9 mouse cellular contexts compared by ENCODE assay signal in genomic region chr8:80913016-80913748, GRCm38 (mm10). TPM values are rescaled to one million over a fixed set of nuclear protein-coding genes. Genes with fewer than 3 reads are reported as not detected.
DNase-seq lines count a peak whose midpoint lies in the region; ATAC-seq lines count a peak whose summit lies in the region.
"Had no signal": no experiment of that assay in that cellular context is flagged by ENCODE, and none has a peak within 500 bp of the region (broad histone marks: within the 10 kb centered on the region; RNA-seq: fewer than 3 reads in every experiment).

No protein-coding gene starts in this region.

- H3K9me3 ChIP-seq in kidney, embryonic 15.5 days (replicated peaks), result no peaks in the 10 kb centered on the region
- H3K9me3 ChIP-seq in midbrain, embryonic 16.5 days (replicated peaks; ENCODE audit: control insufficient read depth, low read length, poor library complexity, severe bottlenecking), result no peaks in the 10 kb centered on the region

- H3K27ac ChIP-seq in kidney, embryonic 15.5 days, result peak overlapping the region; percentile 83
- H3K27ac ChIP-seq in midbrain, embryonic 16.5 days (ENCODE audit: low read length), result peak overlapping the region; percentile 15; the same call in 1 of the 2 replicates

- H3K36me3 ChIP-seq in kidney, embryonic 15.5 days, result no peaks in the 10 kb centered on the region
- H3K36me3 ChIP-seq in midbrain, embryonic 16.5 days (ENCODE audit: control insufficient read depth, insufficient read depth, low read length), result no peaks in the 10 kb centered on the region

- no peaks in the 10 kb centered on the region for H3K27me3 ChIP-seq in kidney, embryonic 15.5 days
- no peaks in the 10 kb centered on the region for H3K27me3 ChIP-seq in midbrain, embryonic 16.5 days (ENCODE audit: control insufficient read depth, insufficient read depth, low read depth, low read length)
- H3K27me3 ChIP-seq: CH12.LX had no signal

- ATAC-seq in frontal cortex, adult (ENCODE audit: low TSS enrichment), result peak; percentile 50; the same call in 1 of the 2 replicates
- ATAC-seq in kidney, embryonic 15.5 days (replicated peaks; ENCODE audit: low FRiP score), result peak; percentile 84
- peak; percentile 77; the same call in 1 of the 2 replicates for ATAC-seq in midbrain, embryonic 16.5 days

- H3K4me1 ChIP-seq in kidney, embryonic 15.5 days, result peaks cover 16% of the 10 kb centered on the region; the same call in 1 of the 2 replicates
- H3K4me1 ChIP-seq in midbrain, embryonic 16.5 days (ENCODE audit: control insufficient read depth, insufficient read depth, low read length), result no peaks in the 10 kb centered on the region

- H3K4me2 ChIP-seq in kidney, embryonic 15.5 days, result no peak overlapping the region
- H3K4me2 ChIP-seq in midbrain, embryonic 16.5 days (ENCODE audit: low read length), result no peak overlapping the region

- DNase-seq in frontal cortex, postnatal 14 days (ENCODE audit: low spot score in 2 of 2), result no peak
- DNase-seq in MN1 (ENCODE audit: low spot score), result peak; percentile 44
- DNase-seq in gastrocnemius, postnatal 25 days, result peak; percentile 32
- no peak for DNase-seq in B cell, adult 2 months
- no peak for DNase-seq in testis, postnatal 10 days (ENCODE audit: low spot score)

- no peak overlapping the region for H3K4me3 ChIP-seq in kidney, embryonic 15.5 days (replicated peaks)
- H3K4me3 ChIP-seq in midbrain, embryonic 16.5 days (ENCODE audit: low read depth, low read length), result no peak overlapping the region

- no peak overlapping the region for H3K9ac ChIP-seq in kidney, embryonic 15.5 days
- no peak overlapping the region for H3K9ac ChIP-seq in midbrain, embryonic 16.5 days (ENCODE audit: low read depth, low read length)

- WGBS in kidney, embryonic 15.5 days, result 100% methylated on average over 1 of the region's 1 CpGs
- 93% methylated on average over 1 of the region's 1 CpGs for WGBS in midbrain, embryonic 16.5 days

RNA-seq across cellular contexts. Expression of gene Gab1, which starts 32.9 kb away (rescaled TPM):
- 1 to 10 TPM; 9.4 to 9.8 TPM for total RNA-seq in gastrocnemius, postnatal 25 days (2021)
- 16.4 and 16.8 TPM in 2 replicates for polyA plus RNA-seq in kidney, embryonic 15.5 days (2015; fragmentation: Nextera tagmentation; extraction: Ambion mirVana)
- 6.4 and 7.6 TPM in 2 replicates for polyA plus RNA-seq in midbrain, embryonic 16.5 days (2015; fragmentation: Nextera tagmentation; extraction: Ambion mirVana)

Comparison
In these comparisons a context has a peak if more than half of its experiments do, and no peak if none do; other contexts are left out.
1. DNase-seq: peak in MN1 (single experiment) and gastrocnemius, postnatal 25 days (single experiment); none in frontal cortex, postnatal 14 days (0 of 2), B cell, adult 2 months (0 of 2) and testis, postnatal 10 days (single experiment).
2. Peak in every context shown above with its lines, with median percentiles within 50 percentile points of each other: ATAC-seq.